8 mouse cellular contexts compared by ENCODE assay signal in genomic region chr12:79347643-79348042, GRCm38 (mm10). TPM values are rescaled to one million over a fixed set of nuclear protein-coding genes. Genes with fewer than 3 reads are reported as not detected.
DNase-seq lines count a peak whose midpoint lies in the region; ATAC-seq and TF ChIP-seq lines count a peak whose summit lies in the region.

No protein-coding gene starts in this region.

- H3K27ac ChIP-seq in kidney, adult 2 months (ENCODE audit: insufficient read depth, low read depth, low read length), result no peak overlapping the region
- no peak overlapping the region for H3K27ac ChIP-seq in limb, embryonic 10.5 days
- no peak overlapping the region for H3K27ac ChIP-seq in midbrain, embryonic 16.5 days (ENCODE audit: low read length)

- H3K27me3 ChIP-seq in kidney, adult 2 months (replicated peaks; ENCODE audit: control insufficient read depth, insufficient read depth, low read length), result no peaks in the 10 kb centered on the region
- no peaks in the 10 kb centered on the region for H3K27me3 ChIP-seq in limb, embryonic 10.5 days (ENCODE audit: low read depth, poor library complexity, severe bottlenecking)
- no peaks in the 10 kb centered on the region for H3K27me3 ChIP-seq in midbrain, embryonic 16.5 days (ENCODE audit: control insufficient read depth, insufficient read depth, low read depth, low read length)

- peak; percentile 59 for TF ChIP-seq CTCF in kidney, adult 2 months (conservative IDR thresholded peaks at IDR 0.05; ENCODE audit: insufficient read depth, insufficient read length, low read depth, low read length)

- 4% methylated on average over 6 of the region's 6 CpGs for WGBS in kidney, adult 2 months
- WGBS in limb, embryonic 10.5 days, result 9% methylated on average over 6 of the region's 6 CpGs
- 7% methylated on average over 6 of the region's 6 CpGs for WGBS in midbrain, embryonic 16.5 days

- H3K9me3 ChIP-seq in limb, embryonic 10.5 days (replicated peaks), result no peaks in the 10 kb centered on the region
- H3K9me3 ChIP-seq in midbrain, embryonic 16.5 days (replicated peaks; ENCODE audit: control insufficient read depth, low read length, poor library complexity, severe bottlenecking), result no peaks in the 10 kb centered on the region

- H3K36me3 ChIP-seq in kidney, adult 2 months (ENCODE audit: control insufficient read depth, insufficient read depth, low read length), result no peaks in the 10 kb centered on the region
- H3K36me3 ChIP-seq in limb, embryonic 10.5 days, result no peaks in the 10 kb centered on the region
- H3K36me3 ChIP-seq in midbrain, embryonic 16.5 days (ENCODE audit: control insufficient read depth, insufficient read depth, low read length), result no peaks in the 10 kb centered on the region

- no peak for TF ChIP-seq POLR2A in kidney, adult 2 months (IDR thresholded peaks at IDR 0.05; ENCODE audit: low read depth, low read length)

- H3K4me2 ChIP-seq in midbrain, embryonic 16.5 days (ENCODE audit: low read length), result no peak overlapping the region

- ATAC-seq in midbrain, embryonic 16.5 days, result peak; percentile 62; the same call in 1 of the 2 replicates

- H3K4me1 ChIP-seq in kidney, adult 2 months (ENCODE audit: control insufficient read depth, insufficient read depth, low read length), result peaks cover 4% of the 10 kb centered on the region
- peaks cover 21% of the 10 kb centered on the region for H3K4me1 ChIP-seq in limb, embryonic 10.5 days
- H3K4me1 ChIP-seq in midbrain, embryonic 16.5 days (ENCODE audit: control insufficient read depth, insufficient read depth, low read length), result peaks cover 3% of the 10 kb centered on the region; the same call in 1 of the 2 replicates

- H3K9ac ChIP-seq in midbrain, embryonic 16.5 days (ENCODE audit: low read depth, low read length), result no peak overlapping the region

- no peak overlapping the region for H3K4me3 ChIP-seq in kidney, adult 2 months (ENCODE audit: insufficient read depth, low read depth, low read length)
- no peak overlapping the region for H3K4me3 ChIP-seq in limb, embryonic 10.5 days
- no peak overlapping the region for H3K4me3 ChIP-seq in midbrain, embryonic 16.5 days (ENCODE audit: low read depth, low read length)

- peak; percentile 68 to 70 for DNase-seq in B cell, adult 2 months
- peak; percentile 93 for DNase-seq in adipocyte (ENCODE audit: low spot score)
- peak; percentile 81 for DNase-seq in embryo, embryonic 10 days (ENCODE audit: low spot score)
- DNase-seq in gastrocnemius, postnatal 4 days (ENCODE audit: low spot score in 2 of 2), result peak; percentile 25 to 60
- DNase-seq in kidney, adult 2 months, result peak; percentile 85
- DNase-seq in limb, embryonic 10.5 days (ENCODE audit: low spot score), result peak; percentile 54
- DNase-seq in telencephalon, adult 2 months (ENCODE audit: low read depth, low spot score), result peak; percentile 67

RNA-seq across cellular contexts. Expression of gene Rad51b, which starts 50.6 kb away (rescaled TPM):
- total RNA-seq in gastrocnemius, postnatal 4 days (2021), result 1 to 10 TPM; 2.2 to 2.3 TPM
- 0.14 TPM in 2 replicates for polyA plus RNA-seq in kidney, adult 2 months (2012; rRNA removed)
- 6.0 and 7.4 TPM in 2 replicates for polyA plus RNA-seq in limb, embryonic 10.5 days (2016; fragmentation: Nextera tagmentation; extraction: Ambion mirVana)
- polyA plus RNA-seq in midbrain, embryonic 16.5 days (2015; fragmentation: Nextera tagmentation; extraction: Ambion mirVana), result 1.4 and 1.5 TPM in 2 replicates

RNA-seq across cellular contexts. Expression of gene Zfyve26, which starts 51.5 kb away (rescaled TPM):
- total RNA-seq in gastrocnemius, postnatal 4 days (2021), result 10 to 100 TPM; 27.7 to 29.0 TPM
- 20.6 and 21.3 TPM in 2 replicates for polyA plus RNA-seq in kidney, adult 2 months (2012; rRNA removed)
- polyA plus RNA-seq in limb, embryonic 10.5 days (2016; fragmentation: Nextera tagmentation; extraction: Ambion mirVana), result 14.5 and 18.2 TPM in 2 replicates
- 7.0 and 7.9 TPM in 2 replicates for polyA plus RNA-seq in midbrain, embryonic 16.5 days (2015; fragmentation: Nextera tagmentation; extraction: Ambion mirVana)

Comparison
In these comparisons a context has a peak if more than half of its experiments do, and no peak if none do; other contexts are left out.
1. DNase-seq: peak in every context shown above with its lines; median percentile 93 in adipocyte; 85 in kidney, adult 2 months; 81 in embryo, embryonic 10 days; 69 in B cell, adult 2 months; 67 in telencephalon, adult 2 months; 54 in limb, embryonic 10.5 days; 42 in gastrocnemius, postnatal 4 days.